ENCODE assay signal across 11 mouse cellular contexts in genomic region chr16:94075362-94076027, GRCm38 (mm10). TPM values are rescaled to one million over a fixed set of nuclear protein-coding genes. Genes with fewer than 3 reads are reported as not detected.
DNase-seq lines count a peak whose midpoint lies in the region; ATAC-seq and TF ChIP-seq lines count a peak whose summit lies in the region.
"Had no signal": no experiment of that assay in that cellular context is flagged by ENCODE, and none has a peak within 500 bp of the region (broad histone marks: within the 10 kb centered on the region; RNA-seq: fewer than 3 reads in every experiment).

No protein-coding gene starts in this region.

- no peak for DNase-seq in forebrain, postnatal 0 days
- peak; percentile 25 for DNase-seq in 3T3-L1 (ENCODE audit: low read depth, low spot score)
- peak; percentile 71 for DNase-seq in kidney, adult 2 months
- DNase-seq in lung, postnatal 25 days (ENCODE audit: low spot score), result peak; percentile 70
- no peak for DNase-seq in spleen, adult 12 weeks (ENCODE audit: low spot score)
- DNase-seq in cerebellum, postnatal 36 days, result no peak
- DNase-seq in spleen, postnatal 14 days (ENCODE audit: low spot score in 2 of 2), result no peak

- no peak for TF ChIP-seq POLR2A in kidney, adult 2 months (IDR thresholded peaks at IDR 0.05; ENCODE audit: low read depth, low read length)

- no peaks in the 10 kb centered on the region for H3K36me3 ChIP-seq in forebrain, postnatal 0 days (ENCODE audit: insufficient read depth)
- H3K36me3 ChIP-seq in forebrain, embryonic 15.5 days, result no peaks in the 10 kb centered on the region
- no peaks in the 10 kb centered on the region for H3K36me3 ChIP-seq in kidney, adult 2 months (ENCODE audit: control insufficient read depth, insufficient read depth, low read length)
- H3K36me3 ChIP-seq: embryonic facial prominence, embryonic 12.5 days had no signal

- H3K4me1 ChIP-seq in forebrain, postnatal 0 days (ENCODE audit: insufficient read depth), result no peaks in the 10 kb centered on the region
- H3K4me1 ChIP-seq in forebrain, embryonic 15.5 days, result no peaks in the 10 kb centered on the region; the same call in 1 of the 2 replicates
- H3K4me1 ChIP-seq in kidney, adult 2 months (ENCODE audit: control insufficient read depth, insufficient read depth, low read length), result no peaks in the 10 kb centered on the region
- H3K4me1 ChIP-seq: embryonic facial prominence, embryonic 12.5 days had no signal

- no peak overlapping the region for H3K9ac ChIP-seq in forebrain, postnatal 0 days
- no peak overlapping the region for H3K9ac ChIP-seq in forebrain, embryonic 15.5 days (replicated peaks)
- H3K9ac ChIP-seq: embryonic facial prominence, embryonic 12.5 days had no signal

- 41% methylated on average over 19 of the region's 19 CpGs for WGBS in forebrain, postnatal 0 days
- WGBS in forebrain, embryonic 15.5 days, result 32% methylated on average over 19 of the region's 19 CpGs
- WGBS in kidney, adult 2 months, result 54% methylated on average over 19 of the region's 19 CpGs

- no peak overlapping the region for H3K4me3 ChIP-seq in forebrain, postnatal 0 days (ENCODE audit: low read depth, low read length)
- H3K4me3 ChIP-seq in forebrain, embryonic 15.5 days, result no peak overlapping the region
- no peak overlapping the region for H3K4me3 ChIP-seq in kidney, adult 2 months (ENCODE audit: insufficient read depth, low read depth, low read length)
- H3K4me3 ChIP-seq: embryonic facial prominence, embryonic 12.5 days had no signal

- no peak for ATAC-seq in forebrain, postnatal 0 days
- ATAC-seq in forebrain, embryonic 15.5 days (replicated peaks), result no peak

- no peaks in the 10 kb centered on the region for H3K9me3 ChIP-seq in forebrain, postnatal 0 days (ENCODE audit: low read length)
- H3K9me3 ChIP-seq in forebrain, embryonic 15.5 days, result no peaks in the 10 kb centered on the region
- H3K9me3 ChIP-seq: embryonic facial prominence, embryonic 12.5 days had no signal

- no peak overlapping the region for H3K27ac ChIP-seq in forebrain, postnatal 0 days (ENCODE audit: low read depth, low read length)
- H3K27ac ChIP-seq in forebrain, embryonic 15.5 days (replicated peaks), result no peak overlapping the region
- H3K27ac ChIP-seq in kidney, adult 2 months (ENCODE audit: insufficient read depth, low read depth, low read length), result no peak overlapping the region
- H3K27ac ChIP-seq: embryonic facial prominence, embryonic 12.5 days had no signal

- H3K27me3 ChIP-seq in forebrain, postnatal 0 days (ENCODE audit: insufficient read depth, low read length), result peaks cover 42% of the 10 kb centered on the region
- H3K27me3 ChIP-seq in forebrain, embryonic 15.5 days, result peaks cover 71% of the 10 kb centered on the region
- no peaks in the 10 kb centered on the region; the same call in 1 of the 2 replicates for H3K27me3 ChIP-seq in kidney, adult 2 months (replicated peaks; ENCODE audit: control insufficient read depth, insufficient read depth, low read length)

- H3K4me2 ChIP-seq in forebrain, postnatal 0 days (ENCODE audit: low read depth), result no peak overlapping the region
- no peak overlapping the region for H3K4me2 ChIP-seq in forebrain, embryonic 15.5 days (replicated peaks)
- H3K4me2 ChIP-seq: embryonic facial prominence, embryonic 12.5 days had no signal

- TF ChIP-seq CTCF in forebrain, postnatal 0 days (IDR thresholded peaks at IDR 0.05; ENCODE audit: low read depth), result 0 out of 2 replicates have a peak, but pooled peaks have one; percentile 9
- no peak for TF ChIP-seq CTCF in kidney, adult 2 months (conservative IDR thresholded peaks at IDR 0.05; ENCODE audit: insufficient read depth, insufficient read length, low read depth, low read length)

RNA-seq across cellular contexts. Expression of gene Sim2, which starts 9.2 kb away (rescaled TPM):
- total RNA-seq in forebrain, postnatal 0 days (2014; rRNA removed), result 0.08 and 0.29 TPM in 2 replicates
- 0.04 and 0.27 TPM in 2 replicates for polyA plus RNA-seq in forebrain, postnatal 0 days (2015; fragmentation: Nextera tagmentation; extraction: Ambion mirVana)
- polyA plus RNA-seq in forebrain, embryonic 15.5 days (2015; fragmentation: Nextera tagmentation; extraction: Ambion mirVana), result 0.04 TPM in 1 of 2 replicates, not detected in the other
- 8.1 and 9.9 TPM in 2 replicates for polyA plus RNA-seq in kidney, adult 2 months (2012; rRNA removed)
- polyA plus RNA-seq: intestine, embryonic 14.5 days; liver, embryonic 16.5 days had no signal

Comparison
In these comparisons a context has a peak if more than half of its experiments do, and no peak if none do; other contexts are left out.
1. DNase-seq: peak in 3T3-L1 (single experiment), kidney, adult 2 months (single experiment) and lung, postnatal 25 days (single experiment); none in forebrain, postnatal 0 days (single experiment), spleen, adult 12 weeks (single experiment), cerebellum, postnatal 36 days (0 of 2) and spleen, postnatal 14 days (0 of 2).